Mouse (Mus musculus): ENCODE results near the gene Prmt9.

- TF ChIP-seq CTCF (conservative IDR thresholded peaks at IDR 0.05; ENCODE audit: low read length) (peak; percentile 41), POU5F1 (IDR thresholded peaks at IDR 0.05; ENCODE audit: borderline replicate concordance, low read length) (no peak)
These were observed 14.1 kb upstream of the Prmt9 start for GRCm38 (mm10) chr8:77535026-77535595.
